Mouse (Mus musculus): ENCODE results near the gene Shroom3. TPM values are rescaled to one million over a fixed set of nuclear protein-coding genes. Genes with fewer than 3 reads are reported as not detected.

Gene Shroom3
- polyA plus RNA-seq, 1 experiment from 2014 or later = 0.22 TPM

DNA sequence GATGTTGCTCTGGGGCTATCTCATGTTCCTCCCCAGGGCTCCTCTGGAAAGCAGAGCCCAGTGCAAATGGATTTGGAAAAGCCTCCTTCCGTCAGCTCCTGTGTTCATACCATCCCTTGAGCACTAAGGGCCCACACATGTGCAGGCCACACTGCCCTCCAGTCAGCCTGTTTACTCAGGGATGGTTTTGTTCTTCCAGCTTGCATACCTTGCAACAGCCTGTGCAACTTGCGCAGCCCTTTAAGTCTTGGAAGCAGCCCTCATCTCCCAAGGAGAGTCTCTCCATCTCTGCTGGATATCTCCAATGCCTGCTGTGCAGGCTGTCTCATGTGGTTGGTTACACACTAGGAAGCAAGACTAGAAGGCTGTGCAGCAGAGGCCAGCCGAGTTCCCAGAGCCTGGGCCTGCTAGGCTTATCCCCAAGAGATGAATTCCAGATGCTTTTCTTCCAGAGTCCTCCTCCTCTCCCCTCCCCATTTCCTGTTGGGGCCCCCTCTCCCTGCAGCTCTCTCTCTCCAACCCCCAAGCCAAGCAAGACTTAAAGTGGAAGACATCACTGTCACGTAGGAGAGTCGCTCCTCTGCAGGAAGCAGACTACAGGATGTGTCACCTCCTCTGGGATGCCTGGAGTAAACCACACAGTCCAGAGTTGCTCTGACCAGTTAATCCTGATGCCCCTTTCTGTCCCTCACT lies 314.3 kb downstream of the Shroom3 start:
- Histone ChIP-seq H3K4me1 (replicated peaks) (peaks cover 7% of the 10 kb centered on the region; the same call in 1 of the 2 replicates), H3K27me3 (no peaks in the 10 kb centered on the region), H3K36me3 (replicated peaks) (no peaks in the 10 kb centered on the region), H3K9me3 (replicated peaks) (no peaks in the 10 kb centered on the region), H3K4me2 (no peak overlapping the region), H3K27ac (replicated peaks) (peak overlapping the region; percentile 57), H3K9ac (no peak overlapping the region), H3K4me3 (replicated peaks) (no peak overlapping the region)
- ATAC-seq (ENCODE audit: insufficient read depth) = peak; percentile 61
- WGBS (ENCODE audit: insufficient replicate concordance) = 47% methylated on average over 5 of the region's 5 CpGs

GRCm38 (mm10) chr5:92998494-92999016 lies 315.3 kb downstream of the Shroom3 start:
- Histone ChIP-seq H3K4me3 (replicated peaks) (no peak overlapping the region), H3K9me3 (replicated peaks) (no peaks in the 10 kb centered on the region), H3K9ac (no peak overlapping the region), H3K4me2 (no peak overlapping the region), H3K4me1 (replicated peaks) (peaks cover 7% of the 10 kb centered on the region; the same call in 1 of the 2 replicates), H3K27ac (replicated peaks) (no peak overlapping the region), H3K36me3 (replicated peaks) (no peaks in the 10 kb centered on the region), H3K27me3 (no peaks in the 10 kb centered on the region)
- WGBS (ENCODE audit: insufficient replicate concordance) = 37% methylated on average over 5 of the region's 5 CpGs
- ATAC-seq (ENCODE audit: insufficient read depth) = no peak

GRCm38 (mm10) chr5:93000060-93000459 lies 316.8 kb downstream of the Shroom3 start:
- no peaks in the 10 kb centered on the region for H3K9me3 ChIP-seq (replicated peaks)
- no peak overlapping the region for H3K9ac ChIP-seq
- 0 out of 2 replicates have a peak, but pooled peaks cover under 1% of the 10 kb centered on the region for H3K27me3 ChIP-seq
- ATAC-seq (ENCODE audit: insufficient read depth) = no peak
- H3K4me1 ChIP-seq (replicated peaks) = peaks cover 7% of the 10 kb centered on the region; the same call in 1 of the 2 replicates
- no peak overlapping the region for H3K27ac ChIP-seq (replicated peaks)
- no peak overlapping the region for H3K4me3 ChIP-seq (replicated peaks)
- no peak overlapping the region for H3K4me2 ChIP-seq
- WGBS (ENCODE audit: insufficient replicate concordance) = 63% methylated on average over 6 of the region's 6 CpGs
- H3K36me3 ChIP-seq (replicated peaks) = no peaks in the 10 kb centered on the region

GRCm38 (mm10) chr5:93000774-93001757 lies 317.8 kb downstream of the Shroom3 start:
- no peak overlapping the region for H3K4me2 ChIP-seq
- no peak overlapping the region for H3K9ac ChIP-seq
- no peak overlapping the region for H3K4me3 ChIP-seq (replicated peaks)
- ATAC-seq (ENCODE audit: insufficient read depth) = no peak
- H3K27me3 ChIP-seq = 0 out of 2 replicates have a peak, but pooled peaks cover 10% of the 10 kb centered on the region
- H3K36me3 ChIP-seq (replicated peaks) = no peaks in the 10 kb centered on the region
- peaks cover 7% of the 10 kb centered on the region; the same call in 1 of the 2 replicates for H3K4me1 ChIP-seq (replicated peaks)
- H3K9me3 ChIP-seq (replicated peaks) = no peaks in the 10 kb centered on the region
- 22% methylated on average over 17 of the region's 17 CpGs for WGBS (ENCODE audit: insufficient replicate concordance)
- H3K27ac ChIP-seq (replicated peaks) = peak overlapping the region; percentile 33; the same call in 1 of the 2 replicates

GRCm38 (mm10) chr5:93002615-93003014 lies 319.4 kb downstream of the Shroom3 start:
- Histone ChIP-seq H3K27me3 (0 out of 2 replicates have a peak, but pooled peaks cover 10% of the 10 kb centered on the region), H3K9ac (no peak overlapping the region), H3K36me3 (replicated peaks) (no peaks in the 10 kb centered on the region), H3K4me3 (replicated peaks) (no peak overlapping the region), H3K4me2 (no peak overlapping the region), H3K27ac (replicated peaks) (no peak overlapping the region), H3K9me3 (replicated peaks) (no peaks in the 10 kb centered on the region), H3K4me1 (replicated peaks) (peaks cover 7% of the 10 kb centered on the region; the same call in 1 of the 2 replicates)
- ATAC-seq (ENCODE audit: insufficient read depth) = no peak
- WGBS (ENCODE audit: insufficient replicate concordance) = 68% methylated on average over 2 of the region's 2 CpGs

DNA sequence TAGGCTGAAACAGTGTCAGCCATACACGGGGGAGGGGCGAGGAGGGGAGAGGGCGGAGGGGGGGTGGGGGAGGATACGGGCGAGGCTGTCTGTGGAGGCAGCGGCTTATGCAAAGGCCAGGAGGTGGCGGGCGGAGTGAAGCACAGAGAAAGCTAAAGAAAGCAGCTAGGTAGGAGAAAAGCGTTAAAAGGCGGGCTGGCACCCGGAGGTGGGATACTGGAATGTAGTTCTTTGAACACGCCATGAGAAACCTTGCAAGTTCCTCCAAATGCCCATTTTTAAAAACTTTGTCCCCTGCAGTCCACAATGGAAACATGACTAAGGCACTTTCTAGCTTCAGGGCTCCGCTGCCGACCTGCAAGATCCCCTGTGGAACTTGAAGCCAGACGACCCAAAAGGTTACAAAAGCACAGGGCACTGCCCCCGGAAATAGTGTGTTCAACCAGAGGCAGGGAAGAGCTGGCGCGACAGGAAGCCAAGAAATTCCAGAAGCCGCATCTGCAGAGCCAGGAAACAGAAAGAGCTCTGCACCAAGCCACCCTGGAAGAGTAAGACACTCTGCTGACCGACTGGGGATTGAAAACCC lies 322.1 kb downstream of the Shroom3 start:
- Histone ChIP-seq H3K9ac (no peak overlapping the region), H3K4me3 (replicated peaks) (peak overlapping the region; percentile 30), H3K4me1 (replicated peaks) (peaks cover 7% of the 10 kb centered on the region; the same call in 1 of the 2 replicates), H3K4me2 (peak overlapping the region; percentile 49), H3K27ac (replicated peaks) (peak overlapping the region; percentile 42), H3K36me3 (replicated peaks) (no peaks in the 10 kb centered on the region), H3K9me3 (replicated peaks) (no peaks in the 10 kb centered on the region), H3K27me3 (0 out of 2 replicates have a peak, but pooled peaks cover 10% of the 10 kb centered on the region)
- ATAC-seq (ENCODE audit: insufficient read depth) = peak; percentile 20; the same call in 1 of the 2 replicates
- WGBS (ENCODE audit: insufficient replicate concordance) = 2% methylated on average over 20 of the region's 20 CpGs

DNA sequence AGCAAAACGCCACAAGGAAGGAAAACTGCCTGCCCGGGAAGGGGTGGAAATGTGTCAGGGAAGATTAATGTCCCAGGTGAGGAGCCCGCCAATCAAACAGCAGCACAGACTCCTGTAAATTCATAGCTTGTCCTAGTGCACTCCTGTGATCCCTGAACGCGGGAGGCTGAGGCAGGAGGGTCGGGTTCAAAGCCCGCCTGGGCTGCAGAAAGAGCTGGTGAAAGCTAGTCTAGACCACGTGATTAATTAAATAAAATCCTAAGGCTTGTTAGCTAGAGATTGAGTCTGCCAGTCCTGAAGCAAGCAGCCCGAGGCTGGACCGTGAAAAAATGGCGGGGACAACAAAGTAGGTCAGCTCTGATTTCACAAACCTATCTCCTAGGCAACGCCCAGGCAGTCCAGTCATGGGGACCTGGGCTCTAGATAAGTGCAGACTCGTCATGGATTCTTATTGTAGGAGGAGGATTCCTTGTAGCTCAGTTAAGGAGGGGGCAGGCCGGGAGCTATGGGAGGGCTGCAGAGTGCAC lies 322.6 kb downstream of the Shroom3 start:
- Histone ChIP-seq H3K4me1 (replicated peaks) (peaks cover 6% of the 10 kb centered on the region; the same call in 1 of the 2 replicates), H3K27ac (replicated peaks) (peak overlapping the region; percentile 42), H3K9ac (no peak overlapping the region), H3K4me3 (replicated peaks) (peak overlapping the region; percentile 30), H3K27me3 (0 out of 2 replicates have a peak, but pooled peaks cover 10% of the 10 kb centered on the region), H3K9me3 (replicated peaks) (no peaks in the 10 kb centered on the region), H3K36me3 (replicated peaks) (no peaks in the 10 kb centered on the region), H3K4me2 (peak overlapping the region; percentile 49)
- WGBS (ENCODE audit: insufficient replicate concordance) = 19% methylated on average over 14 of the region's 14 CpGs
- ATAC-seq (ENCODE audit: insufficient read depth) = peak; percentile 53; the same call in 1 of the 2 replicates

- 69% methylated on average over 9 of the region's 9 CpGs for WGBS (ENCODE audit: insufficient replicate concordance)
- ATAC-seq (ENCODE audit: insufficient read depth) = no peak
- H3K27ac ChIP-seq (replicated peaks) = no peak overlapping the region
- H3K36me3 ChIP-seq (replicated peaks) = no peaks in the 10 kb centered on the region
- H3K9me3 ChIP-seq (replicated peaks) = no peaks in the 10 kb centered on the region
- 0 out of 2 replicates have a peak, but pooled peaks cover 10% of the 10 kb centered on the region for H3K27me3 ChIP-seq
- H3K9ac ChIP-seq = no peak overlapping the region
- no peaks in the 10 kb centered on the region for H3K4me1 ChIP-seq (replicated peaks)
- no peak overlapping the region for H3K4me3 ChIP-seq (replicated peaks)
- H3K4me2 ChIP-seq = peak overlapping the region; percentile 29; the same call in 1 of the 2 replicates
These were observed 325.0 kb downstream of the Shroom3 start for GRCm38 (mm10) chr5:93008256-93008655.
